Mouse (Mus musculus) mature B cell (primary cell): ENCODE measurements around the gene Rpa1.

Experiments used
- in situ Hi-C: fragments of 300-500 bp; cut with MboI; formaldehyde crosslinking; loops from 2 replicates; pipeline ENCODE4 v1.14.3; 2019

The Rpa1 gene

GRCm38 (mm10) chr11:75263274-75263963, 84.7 kb downstream of the Rpa1 start:
- in situ Hi-C loops = no loop called here

GRCm38 (mm10) chr11:75262791-75263190, 85.3 kb downstream of the Rpa1 start:
- in situ Hi-C loops = no loop called here

GRCm38 (mm10) chr11:75262181-75262580, 85.9 kb downstream of the Rpa1 start:
- in situ Hi-C loops = no loop called here

GRCm38 (mm10) chr11:75261730-75262129, 86.4 kb downstream of the Rpa1 start:
- in situ Hi-C loops = no loop called here

GRCm38 (mm10) chr11:75261016-75261415, 87.1 kb downstream of the Rpa1 start:
- in situ Hi-C loops = no loop called here

GRCm38 (mm10) chr11:75259996-75260561, 88.0 kb downstream of the Rpa1 start:
- in situ Hi-C loops = no loop called here

- in situ Hi-C loops = no loop called here
These were observed 88.7 kb downstream of the Rpa1 start for GRCm38 (mm10) chr11:75259416-75259815.

GRCm38 (mm10) chr11:75257056-75257648, 91.0 kb downstream of the Rpa1 start:
- in situ Hi-C loops = no loop called here

- in situ Hi-C loops = no loop called here
These were observed 92.8 kb downstream of the Rpa1 start for GRCm38 (mm10) chr11:75255330-75255729.

- in situ Hi-C loops = no loop called here
These were observed 93.7 kb downstream of the Rpa1 start for GRCm38 (mm10) chr11:75254252-75254912.

- in situ Hi-C loops = no loop called here
These were observed 96.5 kb downstream of the Rpa1 start for GRCm38 (mm10) chr11:75251557-75252070.

GRCm38 (mm10) chr11:75251006-75251512, 97.1 kb downstream of the Rpa1 start:
- in situ Hi-C loops = no loop called here

- in situ Hi-C loops = no loop called here
These were observed 98.5 kb downstream of the Rpa1 start for GRCm38 (mm10) chr11:75249588-75249987.
